Mouse (Mus musculus): Measurements from ENCODE around the gene Inf2. TPM values are rescaled to one million over a fixed set of nuclear protein-coding genes. Genes with fewer than 3 reads are reported as not detected.

The Inf2 gene
- polyA plus RNA-seq (2016; fragmentation: Nextera tagmentation; extraction: Ambion mirVana) = 1.7 and 1.8 TPM in 2 replicates

- H3K4me3 ChIP-seq = peak within 1 kb of the TSS; percentile 65
- H3K27me3 ChIP-seq (ENCODE audit: low read depth, poor library complexity, severe bottlenecking) = peaks cover 79% of the 10 kb centered on the region
- H3K9me3 ChIP-seq (replicated peaks) = no peaks in the 10 kb centered on the region
- peaks cover 36% of the 10 kb centered on the region for H3K4me1 ChIP-seq
- under 1% methylated on average over 60 of the region's 60 CpGs for WGBS
- H3K36me3 ChIP-seq = no peaks in the 10 kb centered on the region
- H3K27ac ChIP-seq (replicated peaks) = peak within 1 kb of the TSS; percentile 77
- DNase-seq (ENCODE audit: low spot score) = peak; percentile 77
Observed at GRCm38 (mm10) chr12:112588426-112589256, at the start of gene Inf2. Inf2 (plus strand) TSS chr12:112588784.

- Histone ChIP-seq H3K4me1 (peaks cover 46% of the 10 kb centered on the region), H3K9me3 (replicated peaks) (no peaks in the 10 kb centered on the region), H3K27me3 (ENCODE audit: low read depth, poor library complexity, severe bottlenecking) (peaks cover 34% of the 10 kb centered on the region), H3K36me3 (no peaks in the 10 kb centered on the region), H3K4me3 (no peak overlapping the region), H3K27ac (replicated peaks) (no peak overlapping the region)
- no peak for DNase-seq (ENCODE audit: low spot score)
- WGBS = 88% methylated on average over 7 of the region's 7 CpGs
Observed at GRCm38 (mm10) chr12:112539466-112539965, 49.1 kb upstream of the Inf2 start.

- peak overlapping the region; percentile 18; the same call in 1 of the 2 replicates for H3K27ac ChIP-seq (replicated peaks)
- H3K36me3 ChIP-seq = no peaks in the 10 kb centered on the region
- peaks cover 54% of the 10 kb centered on the region for H3K4me1 ChIP-seq
- H3K9me3 ChIP-seq (replicated peaks) = no peaks in the 10 kb centered on the region
- 92% methylated on average over 12 of the region's 12 CpGs for WGBS
- H3K27me3 ChIP-seq (ENCODE audit: low read depth, poor library complexity, severe bottlenecking) = peaks cover 33% of the 10 kb centered on the region
- H3K4me3 ChIP-seq = no peak overlapping the region
- DNase-seq (ENCODE audit: low spot score) = no peak
Observed at GRCm38 (mm10) chr12:112540321-112540720, 48.3 kb upstream of the Inf2 start.

GRCm38 (mm10) chr12:112541483-112542091 lies 47.0 kb upstream of the Inf2 start:
- H3K27ac ChIP-seq (replicated peaks) = peak overlapping the region; percentile 80
- DNase-seq (ENCODE audit: low spot score) = peak; percentile 23
- 31% methylated on average over 8 of the region's 8 CpGs for WGBS
- peaks cover 65% of the 10 kb centered on the region for H3K4me1 ChIP-seq
- H3K36me3 ChIP-seq = no peaks in the 10 kb centered on the region
- peaks cover 33% of the 10 kb centered on the region for H3K27me3 ChIP-seq (ENCODE audit: low read depth, poor library complexity, severe bottlenecking)
- H3K9me3 ChIP-seq (replicated peaks) = no peaks in the 10 kb centered on the region
- H3K4me3 ChIP-seq = no peak overlapping the region; the same call in 1 of the 2 replicates

- 62% methylated on average over 13 of the region's 13 CpGs for WGBS
- peak overlapping the region; percentile 9; the same call in 1 of the 2 replicates for H3K4me3 ChIP-seq
- H3K27ac ChIP-seq (replicated peaks) = peak overlapping the region; percentile 80
- peaks cover 65% of the 10 kb centered on the region for H3K4me1 ChIP-seq
- DNase-seq (ENCODE audit: low spot score) = no peak
- no peaks in the 10 kb centered on the region for H3K9me3 ChIP-seq (replicated peaks)
- peaks cover 33% of the 10 kb centered on the region for H3K27me3 ChIP-seq (ENCODE audit: low read depth, poor library complexity, severe bottlenecking)
- H3K36me3 ChIP-seq = no peaks in the 10 kb centered on the region
Observed at GRCm38 (mm10) chr12:112542257-112542919, 46.2 kb upstream of the Inf2 start.

GRCm38 (mm10) chr12:112542920-112543300 lies 45.7 kb upstream of the Inf2 start:
- Histone ChIP-seq H3K9me3 (replicated peaks) (no peaks in the 10 kb centered on the region), H3K36me3 (no peaks in the 10 kb centered on the region), H3K4me3 (peak overlapping the region; percentile 9; the same call in 1 of the 2 replicates), H3K27me3 (ENCODE audit: low read depth, poor library complexity, severe bottlenecking) (peaks cover 33% of the 10 kb centered on the region), H3K4me1 (peaks cover 65% of the 10 kb centered on the region), H3K27ac (replicated peaks) (peak overlapping the region; percentile 80)
- peak; percentile 93 for DNase-seq (ENCODE audit: low spot score)
- 5% methylated on average over 11 of the region's 11 CpGs for WGBS

GRCm38 (mm10) chr12:112543941-112544340 lies 44.6 kb upstream of the Inf2 start:
- Histone ChIP-seq H3K9me3 (replicated peaks) (no peaks in the 10 kb centered on the region), H3K27ac (replicated peaks) (0 out of 2 replicates have a peak overlapping the region, but pooled peaks have one; percentile 20), H3K27me3 (ENCODE audit: low read depth, poor library complexity, severe bottlenecking) (peaks cover 31% of the 10 kb centered on the region), H3K4me3 (no peak overlapping the region), H3K36me3 (no peaks in the 10 kb centered on the region), H3K4me1 (peaks cover 65% of the 10 kb centered on the region)
- DNase-seq (ENCODE audit: low spot score) = no peak
- WGBS = 77% methylated on average over 9 of the region's 9 CpGs

- Histone ChIP-seq H3K4me3 (no peak overlapping the region), H3K27ac (replicated peaks) (peak overlapping the region; percentile 76), H3K36me3 (no peaks in the 10 kb centered on the region), H3K27me3 (ENCODE audit: low read depth, poor library complexity, severe bottlenecking) (peaks cover 21% of the 10 kb centered on the region), H3K9me3 (replicated peaks) (no peaks in the 10 kb centered on the region), H3K4me1 (peaks cover 66% of the 10 kb centered on the region)
- 31% methylated on average over 12 of the region's 12 CpGs for WGBS
- peak; percentile 33 for DNase-seq (ENCODE audit: low spot score)
Observed at GRCm38 (mm10) chr12:112544946-112545701, 43.5 kb upstream of the Inf2 start.

GRCm38 (mm10) chr12:112546110-112546509 lies 42.5 kb upstream of the Inf2 start:
- H3K36me3 ChIP-seq = no peaks in the 10 kb centered on the region
- H3K9me3 ChIP-seq (replicated peaks) = no peaks in the 10 kb centered on the region
- no peak overlapping the region for H3K4me3 ChIP-seq
- peaks cover 18% of the 10 kb centered on the region for H3K27me3 ChIP-seq (ENCODE audit: low read depth, poor library complexity, severe bottlenecking)
- H3K27ac ChIP-seq (replicated peaks) = no peak overlapping the region; the same call in 1 of the 2 replicates
- WGBS = 91% methylated on average over 8 of the region's 8 CpGs
- DNase-seq (ENCODE audit: low spot score) = no peak
- peaks cover 65% of the 10 kb centered on the region for H3K4me1 ChIP-seq

- H3K9me3 ChIP-seq (replicated peaks) = no peaks in the 10 kb centered on the region
- DNase-seq (ENCODE audit: low spot score) = no peak
- H3K4me3 ChIP-seq = no peak overlapping the region
- no peak overlapping the region for H3K27ac ChIP-seq (replicated peaks)
- H3K36me3 ChIP-seq = no peaks in the 10 kb centered on the region
- H3K4me1 ChIP-seq = peaks cover 53% of the 10 kb centered on the region
- WGBS = 94% methylated on average over 1 of the region's 1 CpGs
- H3K27me3 ChIP-seq (ENCODE audit: low read depth, poor library complexity, severe bottlenecking) = peaks cover 15% of the 10 kb centered on the region
Observed at GRCm38 (mm10) chr12:112549287-112549686, 39.3 kb upstream of the Inf2 start.

- Histone ChIP-seq H3K4me1 (peaks cover 35% of the 10 kb centered on the region), H3K4me3 (no peak overlapping the region; the same call in 1 of the 2 replicates), H3K9me3 (replicated peaks) (no peaks in the 10 kb centered on the region), H3K36me3 (no peaks in the 10 kb centered on the region), H3K27ac (replicated peaks) (peak overlapping the region; percentile 81), H3K27me3 (ENCODE audit: low read depth, poor library complexity, severe bottlenecking) (peaks cover 12% of the 10 kb centered on the region)
- WGBS = 7% methylated on average over 13 of the region's 13 CpGs
- peak; percentile 92 for DNase-seq (ENCODE audit: low spot score)
Observed at GRCm38 (mm10) chr12:112551861-112552375, 36.7 kb upstream of the Inf2 start.

GRCm38 (mm10) chr12:112552520-112552919 lies 36.1 kb upstream of the Inf2 start:
- 67% methylated on average over 5 of the region's 5 CpGs for WGBS
- Histone ChIP-seq H3K36me3 (no peaks in the 10 kb centered on the region), H3K27ac (replicated peaks) (peak overlapping the region; percentile 81), H3K4me3 (no peak overlapping the region), H3K9me3 (replicated peaks) (no peaks in the 10 kb centered on the region), H3K27me3 (ENCODE audit: low read depth, poor library complexity, severe bottlenecking) (peaks cover 12% of the 10 kb centered on the region), H3K4me1 (peaks cover 35% of the 10 kb centered on the region)
- DNase-seq (ENCODE audit: low spot score) = no peak

All from midbrain, embryonic 10.5 days (tissue).